Mouse (Mus musculus) bone marrow macrophage, adult 2 months (primary cell): ENCODE results near the gene Spaca9. TPM values are rescaled to one million over a fixed set of nuclear protein-coding genes. Genes with fewer than 3 reads are reported as not detected.

Source experiments
- H3K27ac ChIP-seq: 2 replicates; pipeline ENCODE4 v1.5.1; 2012; ENCODE audit warnings: low read depth, low read length; ENCODE audit not compliant: insufficient read depth
- H3K4me1 ChIP-seq: 2 replicates; pipeline ENCODE4 v1.6.1; 2012; ENCODE audit warnings: low read length; ENCODE audit not compliant: control insufficient read depth, insufficient read depth
- H3K4me3 ChIP-seq: 2 replicates; pipeline ENCODE4 v1.5.1; 2012; ENCODE audit warnings: mild to moderate bottlenecking, low read length, moderate library complexity; ENCODE audit not compliant: insufficient read depth
- CTCF ChIP-seq: IDR thresholded peaks from 2 replicates; pipeline ENCODE4 v1.5.1; 2012; ENCODE audit warnings: low read depth, mild to moderate bottlenecking, low read length, moderate library complexity
- POLR2A ChIP-seq: IDR thresholded peaks from 2 replicates; pipeline ENCODE4 v1.6.1; 2012; ENCODE audit warnings: mild to moderate bottlenecking, low read depth, low read length, borderline replicate concordance
- polyA plus RNA-seq: library from polyadenylated mRNA; stranded (reverse); fragments of >200 nt; gene quantifications from 2 replicates; pipeline ENCODE4 v1.2.4, GENCODE M21; 2012; ENCODE audit not compliant: missing spikeins, insufficient read depth, insufficient read length

Gene Spaca9
- 4.8 and 5.9 TPM in 2 replicates for polyA plus RNA-seq

DNA sequence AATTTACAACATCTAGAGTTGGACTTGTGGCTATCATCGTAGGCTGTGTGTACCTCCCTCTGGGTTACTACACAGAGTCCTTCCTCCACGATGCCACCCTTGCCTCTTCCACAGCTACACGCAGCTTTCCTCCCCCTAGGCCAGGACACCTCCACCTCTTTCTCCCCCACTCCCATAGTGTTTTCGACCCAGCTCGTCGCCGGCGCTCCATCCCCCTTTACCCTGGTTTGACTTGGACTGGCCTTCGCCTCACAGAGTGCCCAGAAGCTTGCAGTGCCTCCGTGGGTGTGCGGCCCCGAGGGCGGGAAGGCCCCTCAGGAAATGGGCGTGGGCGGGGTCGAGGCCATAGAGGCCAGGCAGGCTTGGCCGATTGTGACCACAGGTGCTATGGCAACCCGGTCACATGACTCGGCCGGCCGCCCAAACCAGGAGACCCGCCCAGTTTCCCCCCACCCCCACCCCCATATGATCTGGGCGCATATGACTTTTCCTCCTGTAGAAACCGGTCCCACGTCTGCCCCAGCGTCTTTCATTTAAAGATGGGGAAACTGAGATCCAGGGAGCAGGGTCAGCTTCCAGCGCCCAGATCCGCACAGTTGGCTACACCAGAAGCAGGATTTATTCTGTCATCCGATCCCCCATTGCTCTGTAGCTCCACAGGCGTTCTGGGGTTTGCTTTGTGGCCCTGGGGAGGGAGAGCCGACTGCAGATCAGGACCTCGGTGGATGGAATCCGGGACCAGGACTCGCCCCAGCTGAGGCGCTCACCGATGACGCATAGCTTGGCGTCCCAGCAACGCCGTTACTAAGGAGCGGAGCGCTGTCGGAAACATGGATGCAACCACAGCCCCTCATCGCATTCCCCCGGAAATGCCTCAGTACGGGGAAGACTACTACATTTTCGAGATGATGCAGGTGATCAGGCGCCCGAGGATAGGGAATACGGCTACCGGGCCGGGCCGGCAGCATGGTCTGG lies at the start of gene Spaca9, which contains the start of gene Ak8:
TSS of gene Spaca9 (minus strand) at position 367 of the 975 bp plus-strand sequence.
TSS of gene Ak8 (plus strand) at position 804 of the 975 bp plus-strand sequence.
- peak within 1 kb of the TSS; percentile 95 for H3K27ac ChIP-seq
- no peak for TF ChIP-seq CTCF
- TF ChIP-seq POLR2A: no peak
- H3K4me1 ChIP-seq: peaks cover 25% of the 10 kb centered on the region
- H3K4me3 ChIP-seq: peak within 1 kb of the TSS; percentile 80

DNA sequence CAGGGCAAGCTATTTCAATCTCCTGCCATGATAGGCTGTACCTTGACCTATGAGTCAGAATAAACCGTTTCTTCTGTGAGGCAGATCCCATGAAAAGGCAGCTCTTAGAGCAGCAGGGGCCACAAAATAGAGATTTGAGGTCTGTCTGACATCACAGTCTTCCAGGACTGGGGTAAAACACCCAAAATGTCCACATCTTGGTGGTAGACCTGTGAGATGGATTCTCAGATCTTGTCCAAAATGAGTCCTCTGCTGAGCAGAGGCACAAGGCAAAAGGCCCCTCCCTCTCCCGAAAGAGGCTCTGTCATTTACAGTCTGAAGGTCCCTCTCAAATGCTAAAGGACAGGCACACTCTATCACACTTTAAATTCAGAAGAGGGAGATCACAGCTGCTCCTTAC lies 48.2 kb upstream of the Spaca9 start:
- Histone ChIP-seq H3K27ac (no peak overlapping the region), H3K4me1 (0 out of 2 replicates have a peak, but pooled peaks cover 3% of the 10 kb centered on the region), H3K4me3 (no peak overlapping the region)
- no peak for TF ChIP-seq CTCF
- no peak for TF ChIP-seq POLR2A

GRCm38 (mm10) chr2:28746682-28747332 lies 47.3 kb upstream of the Spaca9 start:
- H3K4me3 ChIP-seq: no peak overlapping the region
- 0 out of 2 replicates have a peak, but pooled peaks cover 3% of the 10 kb centered on the region for H3K4me1 ChIP-seq
- no peak overlapping the region for H3K27ac ChIP-seq
- TF ChIP-seq CTCF (no peak), POLR2A (no peak)

DNA sequence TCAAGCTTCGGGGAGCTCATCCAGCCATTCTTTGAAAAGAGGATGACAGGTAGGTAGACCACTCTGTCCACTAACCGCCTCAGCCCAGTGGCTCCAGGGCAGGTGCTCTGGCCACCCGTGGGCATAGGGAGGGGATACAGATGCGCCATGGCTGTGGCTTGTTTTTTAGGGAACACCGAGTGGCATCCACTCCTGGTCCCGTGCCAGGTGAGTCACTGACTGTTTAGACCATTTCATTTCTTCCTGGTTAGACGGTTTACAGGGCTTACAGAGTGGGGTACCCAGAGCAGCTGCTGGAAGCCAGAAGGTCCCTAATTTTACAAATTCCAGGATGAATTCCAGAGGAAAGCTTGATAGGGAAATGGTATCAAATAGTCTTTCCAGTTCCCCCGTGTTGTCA lies 43.2 kb upstream of the Spaca9 start:
- H3K4me3 ChIP-seq: no peak overlapping the region
- H3K27ac ChIP-seq: no peak overlapping the region
- TF ChIP-seq POLR2A: no peak
- no peak for TF ChIP-seq CTCF
- no peaks in the 10 kb centered on the region for H3K4me1 ChIP-seq

- TF ChIP-seq POLR2A (no peak), CTCF (no peak)
- Histone ChIP-seq H3K27ac (no peak overlapping the region), H3K4me3 (no peak overlapping the region), H3K4me1 (no peaks in the 10 kb centered on the region)
These were observed 40.6 kb upstream of the Spaca9 start for GRCm38 (mm10) chr2:28740159-28740558.

- no peaks in the 10 kb centered on the region for H3K4me1 ChIP-seq
- TF ChIP-seq CTCF (no peak), POLR2A (no peak)
- no peak overlapping the region for H3K27ac ChIP-seq
- H3K4me3 ChIP-seq: no peak overlapping the region
These were observed 37.6 kb upstream of the Spaca9 start for GRCm38 (mm10) chr2:28737112-28737511.

DNA sequence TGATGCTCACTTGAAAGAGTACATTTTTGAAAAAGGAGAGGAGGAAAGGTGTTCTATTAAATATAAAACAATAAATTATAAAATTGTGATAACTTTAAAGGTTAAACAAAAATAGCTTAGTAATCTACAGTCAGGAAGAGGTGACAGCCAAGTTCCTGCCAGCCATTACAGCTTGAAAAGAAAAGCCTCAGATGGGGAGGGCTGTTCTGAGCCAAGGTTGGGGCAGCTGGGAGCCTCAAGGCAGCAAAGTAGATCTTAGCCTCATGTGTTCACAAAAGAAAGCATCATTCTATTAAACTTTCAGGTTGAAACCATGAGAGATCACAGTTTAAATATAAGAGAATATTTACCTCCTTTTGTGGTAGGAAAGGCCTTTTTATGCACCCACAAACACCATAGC lies 31.1 kb upstream of the Spaca9 start:
- no peaks in the 10 kb centered on the region for H3K4me1 ChIP-seq
- TF ChIP-seq CTCF (no peak), POLR2A (no peak)
- H3K4me3 ChIP-seq: no peak overlapping the region
- H3K27ac ChIP-seq: no peak overlapping the region

DNA sequence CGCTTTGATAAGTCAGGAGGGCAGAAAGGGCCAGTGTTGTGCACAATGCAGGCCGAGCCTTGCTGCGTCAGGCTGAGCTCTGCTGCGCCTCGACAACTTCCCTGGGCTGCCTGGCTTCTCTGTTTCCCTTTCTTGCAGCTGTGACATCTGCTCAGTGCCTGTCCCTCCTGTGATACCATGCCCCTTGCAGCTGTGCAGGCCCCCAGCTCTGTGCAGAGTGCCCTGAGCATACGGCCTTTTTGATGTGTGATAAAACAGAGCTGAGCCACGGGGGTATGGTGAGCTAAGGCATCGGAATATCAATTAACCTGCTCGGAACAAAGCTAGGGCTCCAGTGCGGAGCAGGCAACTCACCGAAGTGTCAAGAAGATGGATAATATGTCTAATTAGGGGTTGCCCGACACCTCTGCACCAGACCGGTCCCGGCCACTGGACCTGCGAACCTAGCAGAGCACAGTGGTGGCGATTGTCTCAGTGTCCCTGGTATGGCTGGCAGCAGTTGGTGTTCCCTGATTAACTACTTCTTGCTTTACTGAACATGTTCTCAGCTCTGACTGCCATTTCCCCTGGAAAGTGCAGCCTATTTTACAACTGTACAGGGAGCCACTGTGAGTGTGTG lies 28.4 kb upstream of the Spaca9 start:
- no peak overlapping the region for H3K27ac ChIP-seq
- H3K4me3 ChIP-seq: no peak overlapping the region
- no peaks in the 10 kb centered on the region for H3K4me1 ChIP-seq
- TF ChIP-seq POLR2A (no peak), CTCF (no peak)

- Histone ChIP-seq H3K4me1 (peaks cover 9% of the 10 kb centered on the region), H3K27ac (no peak overlapping the region)
- TF ChIP-seq CTCF (no peak), POLR2A (no peak)
These were observed 24.4 kb upstream of the Spaca9 start for GRCm38 (mm10) chr2:28723912-28724311.

More at GRCm38 (mm10) chr2:28723912-28724311, 24.4 kb upstream of the Spaca9 start:
- H3K4me3 ChIP-seq: no peak overlapping the region
